Mouse (Mus musculus) 3T3-L1 (cell line): ENCODE measurements around the gene Lrrfip1.
A peak's percentile ranks its signal among the peaks of the same experiment; 100 is the strongest.

Source experiments
- DNase-seq: peaks from one replicate; pipeline ENCODE4 v3.0.0-alpha.2; 2015; ENCODE audit warnings: low read depth, low spot score

The Lrrfip1 gene

GRCm38 (mm10) chr1:90998891-90999611, 514 bp downstream of the Lrrfip1 start:
- DNase-seq = peak; percentile 47

- no peak for DNase-seq
Observed at GRCm38 (mm10) chr1:90999911-91000601, 1.5 kb downstream of the Lrrfip1 start.

GRCm38 (mm10) chr1:91001101-91001500, 2.6 kb downstream of the Lrrfip1 start:
- DNase-seq = no peak

- no peak for DNase-seq
Observed at GRCm38 (mm10) chr1:91001871-91002539, 3.5 kb downstream of the Lrrfip1 start.

- DNase-seq = no peak
Observed at GRCm38 (mm10) chr1:91002641-91003040, 4.1 kb downstream of the Lrrfip1 start.

GRCm38 (mm10) chr1:91003522-91004253, 5.2 kb downstream of the Lrrfip1 start:
- no peak for DNase-seq

- DNase-seq = no peak
Observed at GRCm38 (mm10) chr1:91006037-91006436, 7.5 kb downstream of the Lrrfip1 start.

GRCm38 (mm10) chr1:91006708-91007107, 8.2 kb downstream of the Lrrfip1 start:
- DNase-seq = no peak

GRCm38 (mm10) chr1:91008147-91008682, 9.7 kb downstream of the Lrrfip1 start:
- DNase-seq = no peak

GRCm38 (mm10) chr1:91008746-91009145, 10.2 kb downstream of the Lrrfip1 start:
- DNase-seq = no peak

- DNase-seq = no peak
Observed at GRCm38 (mm10) chr1:91009266-91009665, 10.7 kb downstream of the Lrrfip1 start.

- DNase-seq = no peak
Observed at GRCm38 (mm10) chr1:91010216-91010615, 11.7 kb downstream of the Lrrfip1 start.

GRCm38 (mm10) chr1:91010716-91011115, 12.2 kb downstream of the Lrrfip1 start:
- no peak for DNase-seq

- DNase-seq = no peak
Observed at GRCm38 (mm10) chr1:91011336-91011735, 12.8 kb downstream of the Lrrfip1 start.

GRCm38 (mm10) chr1:91013803-91014202, 15.3 kb downstream of the Lrrfip1 start:
- no peak for DNase-seq

GRCm38 (mm10) chr1:91015571-91015970, 17.0 kb downstream of the Lrrfip1 start:
- DNase-seq = no peak

GRCm38 (mm10) chr1:91017111-91017758, 18.7 kb downstream of the Lrrfip1 start:
- no peak for DNase-seq

- DNase-seq = no peak
Observed at GRCm38 (mm10) chr1:91019346-91019745, 20.8 kb downstream of the Lrrfip1 start.

- peak; percentile 28 for DNase-seq
Observed at GRCm38 (mm10) chr1:91021304-91021703, 22.8 kb downstream of the Lrrfip1 start.

- peak; percentile 44 for DNase-seq
Observed at GRCm38 (mm10) chr1:91022157-91022895, 23.8 kb downstream of the Lrrfip1 start.
